Mouse (Mus musculus) limb, embryonic 12.5 days (tissue): ENCODE measurements around the gene Abce1. TPM values are rescaled to one million over a fixed set of nuclear protein-coding genes. Genes with fewer than 3 reads are reported as not detected.
A peak's percentile ranks its signal among the peaks of the same experiment; 100 is the strongest.
"Not testable (repeated sequence)": the region's sequence is repeated elsewhere in the genome, so short reads cannot be mapped to it uniquely, and the experiment has no call there.

Experiments
- ATAC-seq: fragments of 200-750 bp; cut with Nextera tagmentation; 2 replicates; pipeline ENCODE4 v1.8.0; 2017; ENCODE audit warnings: low read depth, moderate TSS enrichment; ENCODE audit not compliant: insufficient number of reproducible peaks, insufficient read depth, low FRiP score, low TSS enrichment
- H3K27ac ChIP-seq: fragments of 300-500 bp; sonication (generic); 2 replicates; pipeline ENCODE4 v1.5.1; 2016; ENCODE audit warnings: mild to moderate bottlenecking, moderate library complexity
- H3K27me3 ChIP-seq: fragments of 300-500 bp; sonication (generic); 2 replicates; pipeline ENCODE4 v1.6.1; 2016; ENCODE audit warnings: mild to moderate bottlenecking, moderate library complexity
- H3K36me3 ChIP-seq: fragments of 300-500 bp; sonication (generic); 2 replicates; pipeline ENCODE4 v1.6.1; 2016; ENCODE audit warnings: mild to moderate bottlenecking, moderate library complexity
- H3K4me1 ChIP-seq: fragments of 300-500 bp; sonication (generic); replicated peaks from 2 replicates; pipeline ENCODE4 v1.6.1; 2016
- H3K4me2 ChIP-seq: fragments of 300-500 bp; sonication (generic); 2 replicates; pipeline ENCODE4 v1.6.1; 2016; ENCODE audit warnings: mild to moderate bottlenecking, moderate library complexity
- H3K4me3 ChIP-seq: fragments of 300-500 bp; sonication (generic); replicated peaks from 2 replicates; pipeline ENCODE4 v1.5.1; 2016; ENCODE audit warnings: mild to moderate bottlenecking
- H3K9ac ChIP-seq: fragments of 300-500 bp; sonication (generic); replicated peaks from 2 replicates; pipeline ENCODE4 v1.6.1; 2016; ENCODE audit warnings: mild to moderate bottlenecking, moderate library complexity
- H3K9me3 ChIP-seq: fragments of 300-500 bp; sonication (generic); 2 replicates; pipeline ENCODE4 v1.6.1; 2016; ENCODE audit warnings: mild to moderate bottlenecking, moderate library complexity
- WGBS: fragments of 180-500 bp; shearing (Covaris S2); methylation state at CpG from one replicate; pipeline ENCODE4 v1.1.7; 2016; 5-methylcytosine and 5-hydroxymethylcytosine counted together
- polyA plus RNA-seq: library from polyadenylated mRNA; unstranded; fragments of >200 nt; fragmentation: Nextera tagmentation; extraction: Ambion mirVana; gene quantifications from 2 replicates; pipeline ENCODE4 v1.2.1, GENCODE M21; 2016

Abce1 gene
- polyA plus RNA-seq, 1 experiment from 2014 or later, result 112 TPM

GRCm38 (mm10) chr8:79692531-79692930, 19.0 kb downstream of the Abce1 start:
- Histone ChIP-seq H3K27ac (no peak overlapping the region), H3K36me3 (peaks cover 85% of the 10 kb centered on the region), H3K4me1 (no peaks in the 10 kb centered on the region), H3K4me3 (no peak overlapping the region), H3K9me3 (no peaks in the 10 kb centered on the region), H3K9ac (no peak overlapping the region), H3K27me3 (no peaks in the 10 kb centered on the region), H3K4me2 (no peak overlapping the region)
- no peak for ATAC-seq
- WGBS, result 90% methylated on average over 2 of the region's 2 CpGs

GRCm38 (mm10) chr8:79685927-79686326, 25.6 kb downstream of the Abce1 start:
- H3K4me2 ChIP-seq, H3K27ac ChIP-seq, H3K9me3 ChIP-seq, ATAC-seq, H3K27me3 ChIP-seq, H3K9ac ChIP-seq, H3K4me3 ChIP-seq, H3K4me1 ChIP-seq: not testable (repeated sequence)
- H3K36me3 ChIP-seq, result peaks cover 81% of the 10 kb centered on the region
- WGBS, result 97% methylated on average over 4 of the region's 5 CpGs

GRCm38 (mm10) chr8:79680965-79681364, 30.6 kb downstream of the Abce1 start:
- ATAC-seq, result no peak
- Histone ChIP-seq H3K9me3 (no peaks in the 10 kb centered on the region), H3K4me2 (peak overlapping the region; percentile 67), H3K27ac (no peak overlapping the region), H3K36me3 (peaks cover 38% of the 10 kb centered on the region), H3K4me1 (0 out of 2 replicates have a peak, but pooled peaks cover 5% of the 10 kb centered on the region), H3K9ac (peak overlapping the region; percentile 49), H3K4me3 (peak overlapping the region; percentile 40), H3K27me3 (no peaks in the 10 kb centered on the region)
- WGBS, result 37% methylated on average over 2 of the region's 2 CpGs

GRCm38 (mm10) chr8:79680555-79680954, 31.0 kb downstream of the Abce1 start:
- H3K4me1 ChIP-seq, result 0 out of 2 replicates have a peak, but pooled peaks cover 5% of the 10 kb centered on the region
- H3K27me3 ChIP-seq, result no peaks in the 10 kb centered on the region
- peak overlapping the region; percentile 40 for H3K4me3 ChIP-seq
- WGBS, result 7% methylated on average over 34 of the region's 34 CpGs
- peak overlapping the region; percentile 49 for H3K9ac ChIP-seq
- H3K9me3 ChIP-seq, result no peaks in the 10 kb centered on the region
- peaks cover 35% of the 10 kb centered on the region for H3K36me3 ChIP-seq
- peak; percentile 63; the same call in 1 of the 2 replicates for ATAC-seq
- no peak overlapping the region for H3K27ac ChIP-seq
- peak overlapping the region; percentile 67 for H3K4me2 ChIP-seq

- not testable (repeated sequence) for H3K9me3 ChIP-seq, H3K4me1 ChIP-seq, H3K27me3 ChIP-seq, ATAC-seq, H3K9ac ChIP-seq, H3K27ac ChIP-seq
- Histone ChIP-seq H3K4me2 (peak overlapping the region; percentile 67), H3K4me3 (peak overlapping the region; percentile 40; the same call in 1 of the 2 replicates), H3K36me3 (peaks cover 30% of the 10 kb centered on the region)
- WGBS, result 50% methylated on average over 10 of the region's 10 CpGs
These were observed 31.5 kb downstream of the Abce1 start for GRCm38 (mm10) chr8:79680083-79680482.

GRCm38 (mm10) chr8:79679005-79679404, 32.5 kb downstream of the Abce1 start:
- 0 out of 2 replicates have a peak overlapping the region, but pooled peaks have one; percentile 17 for H3K27ac ChIP-seq

GRCm38 (mm10) chr8:79676461-79676860, 35.1 kb downstream of the Abce1 start:
- H3K9ac ChIP-seq, result no peak overlapping the region
- H3K4me1 ChIP-seq, result 0 out of 2 replicates have a peak, but pooled peaks cover 5% of the 10 kb centered on the region
- peaks cover 32% of the 10 kb centered on the region for H3K36me3 ChIP-seq
- ATAC-seq, result no peak
- 86% methylated on average over 4 of the region's 4 CpGs for WGBS
- no peak overlapping the region for H3K4me3 ChIP-seq
- no peaks in the 10 kb centered on the region for H3K27me3 ChIP-seq
- no peak overlapping the region for H3K27ac ChIP-seq
- H3K4me2 ChIP-seq, result no peak overlapping the region
- H3K9me3 ChIP-seq, result no peaks in the 10 kb centered on the region

More at GRCm38 (mm10) chr8:79679005-79679404, 32.5 kb downstream of the Abce1 start:
- 56% methylated on average over 5 of the region's 5 CpGs for WGBS
- 0 out of 2 replicates have a peak, but pooled peaks cover 5% of the 10 kb centered on the region for H3K4me1 ChIP-seq
- H3K9me3 ChIP-seq, result no peaks in the 10 kb centered on the region
- H3K36me3 ChIP-seq, result peaks cover 28% of the 10 kb centered on the region
- H3K27me3 ChIP-seq, result no peaks in the 10 kb centered on the region
- no peak overlapping the region for H3K4me3 ChIP-seq
- H3K9ac ChIP-seq, result no peak overlapping the region
- no peak overlapping the region for H3K4me2 ChIP-seq
- no peak for ATAC-seq

- not testable (repeated sequence) for H3K4me2 ChIP-seq, ATAC-seq, H3K4me3 ChIP-seq, H3K9me3 ChIP-seq, H3K27ac ChIP-seq, H3K9ac ChIP-seq, H3K4me1 ChIP-seq, H3K27me3 ChIP-seq
- peaks cover 77% of the 10 kb centered on the region for H3K36me3 ChIP-seq
- WGBS, result 76% methylated on average over 4 of the region's 4 CpGs
These were observed 52.8 kb downstream of the Abce1 start for GRCm38 (mm10) chr8:79658715-79659114.

GRCm38 (mm10) chr8:79653736-79654135, 57.8 kb downstream of the Abce1 start:
- Histone ChIP-seq H3K4me1 (peaks cover 7% of the 10 kb centered on the region; the same call in 1 of the 2 replicates), H3K27ac (no peak overlapping the region), H3K36me3 (peaks cover 46% of the 10 kb centered on the region), H3K4me3 (no peak overlapping the region), H3K4me2 (no peak overlapping the region), H3K9ac (no peak overlapping the region), H3K27me3 (no peaks in the 10 kb centered on the region), H3K9me3 (no peaks in the 10 kb centered on the region)
- 89% methylated on average over 4 of the region's 4 CpGs for WGBS
- ATAC-seq, result no peak

GRCm38 (mm10) chr8:79650158-79650814, 61.3 kb downstream of the Abce1 start:
- H3K27ac ChIP-seq, result no peak overlapping the region
- H3K9me3 ChIP-seq, result no peaks in the 10 kb centered on the region
- no peaks in the 10 kb centered on the region for H3K27me3 ChIP-seq
- H3K4me2 ChIP-seq, result no peak overlapping the region
- no peak for ATAC-seq
- WGBS, result 88% methylated on average over 1 of the region's 1 CpGs
- H3K4me1 ChIP-seq, result peaks cover 7% of the 10 kb centered on the region; the same call in 1 of the 2 replicates
- H3K4me3 ChIP-seq, result no peak overlapping the region
- peaks cover 49% of the 10 kb centered on the region for H3K36me3 ChIP-seq
- no peak overlapping the region for H3K9ac ChIP-seq

GRCm38 (mm10) chr8:79649569-79649968, 62.0 kb downstream of the Abce1 start:
- Histone ChIP-seq H3K9me3 (no peaks in the 10 kb centered on the region), H3K36me3 (peaks cover 47% of the 10 kb centered on the region), H3K4me3 (no peak overlapping the region), H3K27me3 (no peaks in the 10 kb centered on the region), H3K4me2 (no peak overlapping the region), H3K4me1 (peaks cover 7% of the 10 kb centered on the region; the same call in 1 of the 2 replicates), H3K9ac (no peak overlapping the region), H3K27ac (no peak overlapping the region)
- 80% methylated on average over 4 of the region's 4 CpGs for WGBS
- no peak for ATAC-seq
